Mouse (Mus musculus) MEL (cell line): ENCODE data around the gene Mybphl. TPM values are rescaled to one million over a fixed set of nuclear protein-coding genes. Genes with fewer than 3 reads are reported as not detected.

Source experiments
- DNase-seq: peaks from one replicate; pipeline ENCODE4 v3.0.0; 2011; ENCODE audit warnings: low read depth, low spot score
- H3K27ac ChIP-seq: 2 replicates; pipeline ENCODE4 v1.5.1; 2012; ENCODE audit warnings: low read depth, mild to moderate bottlenecking, control low read depth, low read length, moderate library complexity; ENCODE audit not compliant: control insufficient read depth
- H3K27me3 ChIP-seq, 2 experiments: fragments of 150-350 bp in 1 of 2; sonication (generic) in 1 of 2; 2 replicates each; pipeline ENCODE4 v1.6.1; 2012; ENCODE audit warnings: low read length in 2 of 2, mild to moderate bottlenecking in 2 of 2, improper control_type of control experiment in 1 of 2, moderate library complexity in 1 of 2; ENCODE audit not compliant: insufficient read depth in 2 of 2, control insufficient read depth in 1 of 2
- H3K36me3 ChIP-seq, 2 experiments: 2 replicates each; pipeline ENCODE4 v1.6.1; 2012 to 2014; ENCODE audit warnings: low read length in 2 of 2, improper control_type of control experiment in 1 of 2, inconsistent platforms in 1 of 2, mild to moderate bottlenecking in 1 of 2; ENCODE audit not compliant: insufficient read depth in 2 of 2, control insufficient read depth in 1 of 2
- H3K4me1 ChIP-seq, 2 experiments: fragments of 150-350 bp in 1 of 2; sonication (generic) in 1 of 2; 2 replicates each; pipeline ENCODE4 v1.6.1; 2012; ENCODE audit warnings: low read length in 2 of 2, improper control_type of control experiment in 1 of 2, mild to moderate bottlenecking in 1 of 2; ENCODE audit not compliant: insufficient read depth in 2 of 2, control insufficient read depth in 1 of 2
- H3K4me3 ChIP-seq, 2 experiments: fragments of 150-350 bp in 1 of 2; sonication (generic) in 1 of 2; 2 replicates each; pipeline ENCODE4 v1.5.1; 2012; ENCODE audit warnings: low read depth in 2 of 2, low read length in 2 of 2, mild to moderate bottlenecking in 2 of 2, moderate library complexity in 2 of 2, control low read depth in 1 of 2, improper control_type of control experiment in 1 of 2; ENCODE audit not compliant: control insufficient read depth in 1 of 2, insufficient read depth in 1 of 2
- H3K79me2 ChIP-seq: 2 replicates; pipeline ENCODE4 v1.6.1; 2012; ENCODE audit warnings: mild to moderate bottlenecking, low read length, moderate library complexity; ENCODE audit not compliant: control insufficient read depth, poor library complexity, insufficient read depth
- H3K9ac ChIP-seq: 2 replicates; pipeline ENCODE4 v1.6.1; 2012; ENCODE audit warnings: low read depth, mild to moderate bottlenecking, control low read depth, low read length, moderate library complexity; ENCODE audit not compliant: control insufficient read depth, poor library complexity, severe bottlenecking
- H3K9me3 ChIP-seq: fragments of 150-350 bp; sonication (generic); replicated peaks from 2 replicates; pipeline ENCODE4 v1.6.1; 2012; ENCODE audit warnings: mild to moderate bottlenecking, low read length, improper control_type of control experiment, moderate library complexity; ENCODE audit not compliant: insufficient read depth
- BHLHE40 ChIP-seq: IDR thresholded peaks from 2 replicates; pipeline ENCODE4 v1.6.1; 2012; ENCODE audit warnings: low read depth, mild to moderate bottlenecking, inconsistent platforms, low read length, improper control_type of control experiment, borderline replicate concordance
- CHD1 ChIP-seq: IDR thresholded peaks from 2 replicates; pipeline ENCODE4 v1.6.1; 2012; ENCODE audit warnings: low read depth, mild to moderate bottlenecking, inconsistent platforms, low read length, improper control_type of control experiment
- CTCF ChIP-seq, 3 experiments: IDR thresholded peaks in 2 of 3; conservative IDR thresholded peaks in 1 of 3; 2 replicates each; pipeline ENCODE4 v1.5.1; 2011 to 2012; ENCODE audit warnings: low read length in 3 of 3, low read depth in 2 of 3, mild to moderate bottlenecking in 2 of 3, improper control_type of control experiment in 1 of 3, inconsistent platforms in 1 of 3, mixed read lengths in 1 of 3, moderate library complexity in 1 of 3; ENCODE audit not compliant: control insufficient read depth in 1 of 3, insufficient read depth in 1 of 3, poor library complexity in 1 of 3, severe bottlenecking in 1 of 3
- E2F4 ChIP-seq: IDR thresholded peaks from 2 replicates; pipeline ENCODE4 v1.6.1; 2011; ENCODE audit warnings: low read depth, low read length, improper control_type of control experiment, borderline replicate concordance
- EP300 ChIP-seq, 2 experiments: IDR thresholded peaks; 2 replicates each; pipeline ENCODE4 v1.6.1; 2011; ENCODE audit warnings: improper control_type of control experiment in 2 of 2, low read length in 2 of 2, low read depth in 1 of 2, mild to moderate bottlenecking in 1 of 2
- GABPA ChIP-seq: IDR thresholded peaks from 2 replicates; pipeline ENCODE4 v1.6.1; 2012; ENCODE audit warnings: low read depth, mild to moderate bottlenecking, inconsistent platforms, low read length, improper control_type of control experiment, moderate library complexity
- HCFC1 ChIP-seq: IDR thresholded peaks from 2 replicates; pipeline ENCODE4 v1.6.1; 2012; ENCODE audit warnings: low read depth, mild to moderate bottlenecking, inconsistent platforms, low read length, improper control_type of control experiment, moderate library complexity
- KAT2A ChIP-seq: conservative IDR thresholded peaks from 2 replicates; pipeline ENCODE4 v1.6.1; 2012; ENCODE audit warnings: low read depth, low read length, improper control_type of control experiment, inconsistent platforms
- MAX ChIP-seq: IDR thresholded peaks from 2 replicates; pipeline ENCODE4 v1.6.1; 2011; ENCODE audit warnings: low read length, improper control_type of control experiment
- MAZ ChIP-seq: IDR thresholded peaks from 2 replicates; pipeline ENCODE4 v1.6.1; 2012; ENCODE audit warnings: low read depth, mild to moderate bottlenecking, inconsistent platforms, low read length, improper control_type of control experiment
- MXI1 ChIP-seq: IDR thresholded peaks from 2 replicates; pipeline ENCODE4 v1.6.1; 2011; ENCODE audit warnings: mild to moderate bottlenecking, low read depth, low read length, improper control_type of control experiment
- NRF1 ChIP-seq: IDR thresholded peaks from 2 replicates; pipeline ENCODE4 v1.6.1; 2014; ENCODE audit warnings: low read depth, mild to moderate bottlenecking, inconsistent platforms, low read length, improper control_type of control experiment, moderate library complexity; ENCODE audit not compliant: poor library complexity, insufficient read depth, severe bottlenecking
- POLR2AphosphoS2 ChIP-seq: IDR thresholded peaks from 2 replicates; pipeline ENCODE4 v1.6.1; 2011; ENCODE audit warnings: low read length, improper control_type of control experiment
- POLR2AphosphoS5 ChIP-seq: IDR thresholded peaks from 2 replicates; pipeline ENCODE4 v1.6.1; 2012; ENCODE audit warnings: low read depth, borderline replicate concordance, mild to moderate bottlenecking, inconsistent platforms, low read length, moderate library complexity, mixed read lengths
- RCOR1 ChIP-seq: IDR thresholded peaks from 2 replicates; pipeline ENCODE4 v1.6.1; 2012; ENCODE audit warnings: low read depth, mild to moderate bottlenecking, inconsistent platforms, low read length, improper control_type of control experiment
- TAL1 ChIP-seq: IDR thresholded peaks from 2 replicates; pipeline ENCODE4 v1.6.1; 2012; ENCODE audit warnings: mild to moderate bottlenecking, inconsistent platforms, low read length, moderate library complexity, mixed read lengths
- USF2 ChIP-seq, 2 experiments: IDR thresholded peaks; 2 replicates each; pipeline ENCODE4 v1.6.1; 2011 to 2012; ENCODE audit warnings: improper control_type of control experiment in 2 of 2, low read length in 2 of 2, borderline replicate concordance in 1 of 2, inconsistent platforms in 1 of 2, low read depth in 1 of 2, mild to moderate bottlenecking in 1 of 2; ENCODE audit not compliant: insufficient read depth in 1 of 2
- ZMIZ1 ChIP-seq: IDR thresholded peaks from 2 replicates; pipeline ENCODE4 v1.6.1; 2012; ENCODE audit warnings: low read depth, mild to moderate bottlenecking, inconsistent platforms, low read length, improper control_type of control experiment, moderate library complexity
- ZNF384 ChIP-seq: IDR thresholded peaks from 2 replicates; pipeline ENCODE4 v1.6.1; 2012; ENCODE audit warnings: low read depth, mild to moderate bottlenecking, inconsistent platforms, low read length, improper control_type of control experiment
- polyA plus RNA-seq, 2 experiments: library from polyadenylated mRNA; stranded (reverse) in 1 of 2; unstranded in 1 of 2; fragments of >175 nt in 1 of 2; fragments of >200 nt in 1 of 2; gene quantifications; 2 replicates each; pipeline versions ENCODE4 v1.2.1 to v1.2.4; 2012; ENCODE audit warnings: low replicate concordance in 2 of 2, low read depth in 1 of 2; ENCODE audit not compliant: insufficient read length in 2 of 2, insufficient read depth in 1 of 2, missing spikeins in 1 of 2
- total RNA-seq: library from RNA; depleted of rRNA; stranded (reverse); fragments of 300-350 nt; gene quantifications from 2 replicates; pipeline ENCODE4 v1.2.3, GENCODE M21; 2012

Mybphl gene
- total and polyA plus RNA-seq, 3 experiments: not detected

DNA sequence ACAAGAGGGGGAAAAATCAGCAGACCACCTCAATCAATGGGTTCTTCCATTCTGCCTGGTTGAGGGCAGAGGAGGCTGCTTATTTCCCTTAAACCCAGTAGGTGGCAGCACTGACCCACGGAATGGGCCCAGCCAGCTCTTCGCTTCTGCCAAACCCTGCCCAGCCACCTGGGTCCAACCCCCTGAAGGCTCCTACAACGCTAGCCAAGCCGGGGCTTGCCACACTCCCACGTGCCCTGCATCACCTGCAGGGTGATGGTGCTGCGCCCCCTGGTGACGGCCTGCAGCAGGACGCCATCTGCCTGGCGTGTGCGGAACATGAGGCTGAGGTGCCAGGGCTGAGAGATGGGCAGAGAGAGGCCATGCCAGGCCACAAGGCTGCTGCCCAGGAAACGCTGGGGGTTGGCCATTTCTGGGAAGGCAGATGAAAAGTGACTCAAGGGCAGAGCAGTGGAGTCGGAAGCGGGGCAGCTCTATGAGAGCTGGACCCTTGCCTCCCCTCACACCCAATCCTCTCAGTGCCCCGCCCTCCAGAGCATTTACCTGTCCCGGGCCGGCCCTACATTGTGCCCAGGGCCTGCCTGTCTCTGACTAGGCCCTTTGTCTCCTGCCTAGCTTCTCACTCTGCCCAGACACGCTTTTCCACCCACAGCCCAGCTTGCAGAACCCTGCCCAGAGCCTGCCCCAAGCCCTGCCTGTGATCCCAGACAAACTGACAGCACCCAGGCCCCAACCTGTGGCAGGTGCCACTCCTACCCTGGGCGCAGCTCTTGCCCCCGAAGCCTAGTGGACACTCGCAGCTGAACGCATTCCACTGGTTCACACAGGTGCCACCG, 37.2 kb downstream of the Mybphl start (continued):
- no peak for TF ChIP-seq CHD1
- no peak for TF ChIP-seq GABPA
- no peak for TF ChIP-seq TAL1
- TF ChIP-seq, all 39 proteins: peak for 13

DNA sequence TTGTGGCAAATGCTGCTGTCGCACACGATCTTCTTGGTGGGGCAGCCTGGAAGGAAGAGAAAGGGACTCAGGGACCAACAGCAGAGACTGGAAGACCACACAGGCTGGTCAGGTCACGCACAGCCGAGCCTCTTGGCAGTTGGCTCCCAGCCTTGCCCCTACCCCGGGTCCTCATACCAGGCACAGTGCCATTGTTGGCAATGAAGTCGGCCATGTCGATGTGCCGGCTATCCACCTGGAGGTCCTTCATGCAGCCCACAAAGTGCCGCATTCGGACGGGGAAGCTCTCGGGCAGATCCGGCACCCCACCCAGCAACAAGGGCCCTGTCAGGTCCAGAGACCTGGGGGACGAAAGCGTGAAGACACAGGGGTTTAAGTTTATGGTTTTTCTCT, 37.8 kb downstream of the Mybphl start:
- H3K4me1 ChIP-seq: no peaks in the 10 kb centered on the region
- H3K4me3 ChIP-seq: no peak overlapping the region
- H3K27me3 ChIP-seq: no peaks in the 10 kb centered on the region
- H3K79me2 ChIP-seq: no peaks in the 10 kb centered on the region
- no peak overlapping the region for H3K27ac ChIP-seq
- DNase-seq: no peak
- no peaks in the 10 kb centered on the region for H3K36me3 ChIP-seq
- no peaks in the 10 kb centered on the region for H3K9me3 ChIP-seq
- no peak for TF ChIP-seq NRF1
- no peak for TF ChIP-seq RCOR1
- no peak for TF ChIP-seq BHLHE40
- no peak for TF ChIP-seq ZNF384
- TF ChIP-seq KAT2A: no peak
- no peak for TF ChIP-seq MAZ
- TF ChIP-seq CTCF (IDR thresholded peaks at IDR 0.05 in 2 of 3, conservative IDR thresholded peaks at IDR 0.05 in 1 of 3; ENCODE audit: control insufficient read depth in 1 of 3, insufficient read depth in 1 of 3, low read depth in 2 of 3, low read length in 3 of 3, poor library complexity in 1 of 3, severe bottlenecking in 1 of 3): no peak
- TF ChIP-seq POLR2AphosphoS2: no peak
- no peak for TF ChIP-seq ZMIZ1
- no peak for TF ChIP-seq GABPA
- no peak for TF ChIP-seq EP300 (IDR thresholded peaks at IDR 0.05; ENCODE audit: low read depth in 1 of 2, low read length in 2 of 2)
- no peak for TF ChIP-seq E2F4
- TF ChIP-seq USF2 (IDR thresholded peaks at IDR 0.05; ENCODE audit: borderline replicate concordance in 1 of 2, insufficient read depth in 1 of 2, low read depth in 1 of 2, low read length in 2 of 2): no peak
- TF ChIP-seq MXI1: no peak
- no peak for TF ChIP-seq TAL1
- no peak for TF ChIP-seq MAX
- no peak for TF ChIP-seq POLR2AphosphoS5
- no peak for TF ChIP-seq HCFC1
- H3K9ac ChIP-seq: no peak overlapping the region
